Mouse (Mus musculus) stomach, postnatal 0 days (tissue): Measurements from ENCODE around the gene Taf5. TPM values are rescaled to one million over a fixed set of nuclear protein-coding genes. Genes with fewer than 3 reads are reported as not detected.

Experiments used
- ATAC-seq: fragments of 200-750 bp; cut with Nextera tagmentation; 2 replicates; pipeline ENCODE4 v1.8.0; 2017; ENCODE audit not compliant: low FRiP score, low TSS enrichment
- DNase-seq: peaks from one replicate; pipeline ENCODE4 v3.0.0-alpha.2; 2016; ENCODE audit warnings: low spot score
- H3K27ac ChIP-seq: fragments of 300-500 bp; sonication (generic); replicated peaks from 2 replicates; pipeline ENCODE4 v1.5.1; 2014; ENCODE audit warnings: mild to moderate bottlenecking, control low read depth
- H3K27me3 ChIP-seq: fragments of 300-500 bp; sonication (generic); 2 replicates; pipeline ENCODE4 v1.6.1; 2014; ENCODE audit warnings: low read length; ENCODE audit not compliant: control insufficient read depth, insufficient read depth
- H3K36me3 ChIP-seq: fragments of 300-500 bp; sonication (generic); 2 replicates; pipeline ENCODE4 v1.6.1; 2014; ENCODE audit warnings: low read length, mixed read lengths; ENCODE audit not compliant: control insufficient read depth, insufficient read depth
- H3K4me1 ChIP-seq: fragments of 300-500 bp; sonication (generic); replicated peaks from 2 replicates; pipeline ENCODE4 v1.6.1; 2014; ENCODE audit warnings: antibody characterized with exemption; ENCODE audit not compliant: control insufficient read depth, insufficient read depth
- H3K4me2 ChIP-seq: fragments of 300-500 bp; sonication (generic); replicated peaks from 2 replicates; pipeline ENCODE4 v1.6.1; 2014; ENCODE audit warnings: low read depth, mild to moderate bottlenecking, control low read depth, moderate library complexity
- H3K4me3 ChIP-seq: fragments of 300-500 bp; sonication (generic); 2 replicates; pipeline ENCODE4 v1.5.1; 2014; ENCODE audit warnings: low read depth, low read length, control low read depth
- H3K9ac ChIP-seq: fragments of 300-500 bp; sonication (generic); 2 replicates; pipeline ENCODE4 v1.6.1; 2014; ENCODE audit warnings: mild to moderate bottlenecking, low read length, control low read depth, mixed read lengths
- H3K9me3 ChIP-seq: fragments of 300-500 bp; sonication (generic); 2 replicates; pipeline ENCODE4 v1.6.1; 2016; ENCODE audit warnings: low read length; ENCODE audit not compliant: control insufficient read depth
- CTCF ChIP-seq: IDR thresholded peaks from 2 replicates; pipeline ENCODE4 v1.5.1; 2016; ENCODE audit warnings: antibody characterized with exemption, low read depth, mild to moderate bottlenecking, moderate library complexity
- EP300 ChIP-seq: optimal IDR thresholded peaks from 2 replicates; pipeline ENCODE3; 2016; ENCODE audit warnings: antibody characterized with exemption
- WGBS: fragments of 180-500 bp; shearing (Covaris S2); extraction: QIAGEN DNeasy Blood & Tissue Kit; methylation state at CpG from one replicate; pipeline ENCODE4 v1.1.7; 2014; 5-methylcytosine and 5-hydroxymethylcytosine counted together
- polyA plus RNA-seq: library from polyadenylated mRNA; unstranded; fragments of >200 nt; fragmentation: Nextera tagmentation; extraction: Ambion mirVana; gene quantifications from 2 replicates; pipeline ENCODE4 v1.2.1, GENCODE M21; 2015

The Taf5 gene
- polyA plus RNA-seq, 1 experiment from 2014 or later, result 1.6 TPM

DNA sequence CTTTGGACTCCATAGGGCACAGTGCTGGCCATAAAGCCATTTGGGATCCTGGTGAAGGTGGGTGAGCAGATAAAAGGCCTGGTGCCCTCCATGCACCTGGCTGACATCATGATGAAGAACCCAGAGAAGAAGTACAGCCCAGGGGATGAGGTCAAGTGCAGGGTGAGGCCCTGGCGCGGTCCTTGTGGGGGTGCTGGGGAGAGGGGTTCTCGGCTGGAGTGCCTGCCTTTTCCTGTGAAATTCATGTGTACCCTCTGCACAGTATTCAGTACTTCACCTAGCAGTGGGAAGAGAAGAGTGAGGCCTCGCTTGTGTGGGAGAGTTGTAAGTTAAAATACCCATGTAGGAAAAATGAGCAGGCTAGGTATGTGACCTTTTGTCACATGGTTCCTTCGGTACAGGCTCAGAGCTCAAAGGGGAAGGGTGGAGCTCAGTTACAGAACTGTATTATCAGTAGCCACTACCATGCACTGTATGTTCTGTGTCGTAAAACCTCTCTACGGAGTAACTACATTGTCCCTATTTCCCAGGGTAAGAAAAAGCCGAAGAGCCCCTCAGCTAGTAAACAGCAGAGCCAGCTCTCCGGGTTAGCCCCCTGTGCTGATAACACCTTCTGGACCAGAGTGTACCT lies 37.2 kb downstream of the Taf5 start:
- ATAC-seq (no peak; the same call in 1 of the 2 replicates), DNase-seq (no peak)
- H3K4me3 ChIP-seq, result no peak overlapping the region
- no peak overlapping the region for H3K27ac ChIP-seq
- H3K9me3 ChIP-seq, result no peaks in the 10 kb centered on the region
- H3K4me1 ChIP-seq, result no peaks in the 10 kb centered on the region
- WGBS, result 85% methylated on average over 9 of the region's 9 CpGs
- H3K9ac ChIP-seq, result no peak overlapping the region
- TF ChIP-seq CTCF (no peak), EP300 (no peak)
- H3K36me3 ChIP-seq, result peaks cover 47% of the 10 kb centered on the region
- no peaks in the 10 kb centered on the region for H3K27me3 ChIP-seq
- H3K4me2 ChIP-seq, result no peak overlapping the region

DNA sequence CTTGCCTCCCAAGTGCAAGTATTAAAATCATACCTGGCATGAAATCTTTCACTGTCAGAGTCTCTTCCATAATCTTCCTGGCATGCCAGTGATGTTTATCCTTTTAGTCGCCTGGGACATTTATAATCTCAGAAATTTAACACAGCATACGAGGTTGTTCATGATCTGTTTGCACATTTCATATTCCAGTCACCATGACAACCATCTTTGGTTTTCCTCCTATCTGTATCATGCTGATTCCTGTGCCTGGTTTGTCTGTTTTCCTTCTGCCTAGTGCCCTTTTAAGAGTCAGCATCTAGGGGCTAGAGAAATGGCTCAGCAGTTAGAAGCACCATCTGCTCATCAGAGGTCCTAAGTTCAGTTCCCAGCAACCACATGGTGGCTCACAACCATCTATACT lies 51.1 kb downstream of the Taf5 start:
- H3K4me1 ChIP-seq, result no peaks in the 10 kb centered on the region
- ATAC-seq (no peak), DNase-seq (no peak)
- H3K9ac ChIP-seq, result no peak overlapping the region
- H3K4me2 ChIP-seq, result no peak overlapping the region
- H3K4me3 ChIP-seq, result no peak overlapping the region
- no peaks in the 10 kb centered on the region for H3K27me3 ChIP-seq
- H3K36me3 ChIP-seq, result peaks cover 21% of the 10 kb centered on the region; the same call in 1 of the 2 replicates
- H3K9me3 ChIP-seq, result no peaks in the 10 kb centered on the region
- H3K27ac ChIP-seq, result no peak overlapping the region
- TF ChIP-seq CTCF, result no peak
- no peak for TF ChIP-seq EP300
- 60% methylated on average over 2 of the region's 2 CpGs for WGBS

DNA sequence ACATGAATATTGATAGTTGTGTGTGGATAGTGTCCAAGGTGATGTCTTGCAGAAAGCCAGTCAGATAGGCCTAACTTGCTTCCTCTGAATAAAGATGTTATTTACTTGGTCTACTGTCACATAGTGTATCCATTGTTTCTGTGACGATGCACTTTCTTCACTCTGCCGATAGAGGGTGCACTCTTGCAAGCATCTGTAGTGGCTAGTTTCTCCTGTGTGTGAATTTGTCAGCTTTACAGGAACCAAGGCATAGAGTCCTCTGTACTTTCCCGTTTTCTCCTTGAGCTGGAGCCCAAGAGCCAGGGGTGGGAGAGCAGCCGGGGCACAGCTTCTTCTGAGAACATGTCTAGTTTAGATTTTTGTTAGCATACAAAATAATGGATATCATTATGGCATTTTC lies 53.5 kb downstream of the Taf5 start:
- H3K36me3 ChIP-seq, result peaks cover 21% of the 10 kb centered on the region; the same call in 1 of the 2 replicates
- no peaks in the 10 kb centered on the region for H3K27me3 ChIP-seq
- H3K4me1 ChIP-seq, result no peaks in the 10 kb centered on the region
- no peak overlapping the region for H3K27ac ChIP-seq
- peak; percentile 93 for TF ChIP-seq CTCF
- TF ChIP-seq EP300, result no peak
- H3K4me3 ChIP-seq, result no peak overlapping the region
- DNase-seq, result no peak
- ATAC-seq, result no peak
- 39% methylated on average over 4 of the region's 4 CpGs for WGBS
- H3K9ac ChIP-seq, result no peak overlapping the region
- H3K4me2 ChIP-seq, result no peak overlapping the region
- H3K9me3 ChIP-seq, result no peaks in the 10 kb centered on the region

DNA sequence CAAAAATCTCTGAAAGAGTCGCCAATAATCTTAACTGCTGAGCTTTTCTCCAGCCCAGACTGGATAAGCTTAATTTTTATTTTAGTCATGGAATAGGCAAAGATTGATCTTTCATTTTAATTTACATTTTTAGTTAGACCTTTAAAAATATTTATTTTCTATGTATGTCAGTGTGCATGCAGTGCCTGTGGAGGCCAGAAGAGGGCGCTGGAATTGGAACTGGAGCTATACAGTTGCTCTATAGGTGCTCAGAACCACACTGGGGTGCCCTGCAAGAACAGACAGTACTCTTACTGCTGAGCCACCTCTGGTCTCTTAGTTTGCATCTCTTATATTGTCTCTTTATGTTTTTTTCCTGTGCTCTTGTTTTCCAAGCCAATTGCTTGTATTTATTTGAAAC lies 55.3 kb downstream of the Taf5 start:
- H3K27ac ChIP-seq, result no peak overlapping the region
- H3K4me2 ChIP-seq, result no peak overlapping the region
- WGBS, result 24% methylated on average over 2 of the region's 2 CpGs
- TF ChIP-seq CTCF, result peak; percentile 81
- no peak for TF ChIP-seq EP300
- DNase-seq (peak; percentile 48), ATAC-seq (no peak)
- H3K4me1 ChIP-seq, result no peaks in the 10 kb centered on the region
- H3K36me3 ChIP-seq, result peaks cover 23% of the 10 kb centered on the region; the same call in 1 of the 2 replicates
- no peak overlapping the region for H3K4me3 ChIP-seq
- no peak overlapping the region for H3K9ac ChIP-seq
- H3K9me3 ChIP-seq, result no peaks in the 10 kb centered on the region
- H3K27me3 ChIP-seq, result no peaks in the 10 kb centered on the region

DNA sequence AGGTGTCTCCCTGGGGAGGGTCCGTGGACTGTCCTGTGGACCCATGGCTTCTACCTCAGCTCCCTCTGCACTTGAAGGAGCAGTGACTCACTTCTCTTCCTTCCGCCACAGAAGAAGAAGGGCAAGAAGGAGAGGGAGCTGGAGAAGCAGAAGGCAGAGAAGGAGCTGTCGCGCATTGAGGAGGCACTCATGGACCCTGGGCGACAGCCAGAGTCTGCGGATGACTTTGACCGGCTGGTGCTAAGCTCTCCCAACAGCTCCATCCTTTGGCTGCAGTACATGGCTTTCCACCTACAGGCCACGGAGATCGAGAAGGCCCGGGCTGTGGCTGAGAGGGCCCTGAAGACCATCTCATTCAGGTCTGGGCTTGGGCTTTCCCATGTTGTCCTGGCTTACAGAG lies 60.6 kb downstream of the Taf5 start:
- Histone ChIP-seq H3K4me1 (no peaks in the 10 kb centered on the region), H3K27ac (no peak overlapping the region), H3K9ac (no peak overlapping the region), H3K36me3 (peaks cover 42% of the 10 kb centered on the region), H3K4me2 (no peak overlapping the region), H3K9me3 (no peaks in the 10 kb centered on the region), H3K27me3 (no peaks in the 10 kb centered on the region), H3K4me3 (no peak overlapping the region)
- WGBS, result 88% methylated on average over 10 of the region's 10 CpGs
- no peak for TF ChIP-seq CTCF
- TF ChIP-seq EP300, result no peak
- DNase-seq (no peak), ATAC-seq (no peak)

DNA sequence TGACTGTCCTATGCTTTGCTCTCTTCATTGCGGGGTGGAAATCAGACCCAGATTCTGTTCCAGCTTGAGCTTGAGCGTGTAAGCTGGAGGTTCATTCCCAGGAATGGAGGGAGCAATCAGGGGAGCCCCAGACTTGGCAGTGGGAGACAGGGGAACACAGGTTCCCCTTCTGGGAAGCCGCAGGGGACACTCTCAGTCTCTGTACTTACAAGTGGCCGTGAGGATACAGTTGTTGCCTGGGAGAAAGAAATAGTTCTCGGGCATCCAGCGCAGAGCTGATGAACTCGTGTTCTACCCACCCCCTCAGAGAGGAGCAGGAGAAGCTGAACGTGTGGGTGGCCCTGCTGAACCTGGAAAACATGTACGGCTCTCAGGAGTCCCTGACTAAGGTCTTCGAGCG lies 61.3 kb downstream of the Taf5 start:
- no peak overlapping the region for H3K4me2 ChIP-seq
- no peak for ATAC-seq
- no peak for TF ChIP-seq EP300
- TF ChIP-seq CTCF, result no peak
- H3K4me1 ChIP-seq, result no peaks in the 10 kb centered on the region
- H3K36me3 ChIP-seq, result peaks cover 42% of the 10 kb centered on the region
- H3K9ac ChIP-seq, result no peak overlapping the region
- DNase-seq, result no peak
- H3K4me3 ChIP-seq, result no peak overlapping the region
- no peaks in the 10 kb centered on the region for H3K9me3 ChIP-seq
- 94% methylated on average over 11 of the region's 11 CpGs for WGBS
- no peak overlapping the region for H3K27ac ChIP-seq
- no peaks in the 10 kb centered on the region for H3K27me3 ChIP-seq
